Mouse (Mus musculus): ENCODE results near the gene Upp2. TPM values are rescaled to one million over a fixed set of nuclear protein-coding genes. Genes with fewer than 3 reads are reported as not detected.
A peak's percentile ranks its signal among the peaks of the same experiment; 100 is the strongest.

Upp2 gene
- polyA plus RNA-seq, 1 experiment, result 3.5 TPM

DNA sequence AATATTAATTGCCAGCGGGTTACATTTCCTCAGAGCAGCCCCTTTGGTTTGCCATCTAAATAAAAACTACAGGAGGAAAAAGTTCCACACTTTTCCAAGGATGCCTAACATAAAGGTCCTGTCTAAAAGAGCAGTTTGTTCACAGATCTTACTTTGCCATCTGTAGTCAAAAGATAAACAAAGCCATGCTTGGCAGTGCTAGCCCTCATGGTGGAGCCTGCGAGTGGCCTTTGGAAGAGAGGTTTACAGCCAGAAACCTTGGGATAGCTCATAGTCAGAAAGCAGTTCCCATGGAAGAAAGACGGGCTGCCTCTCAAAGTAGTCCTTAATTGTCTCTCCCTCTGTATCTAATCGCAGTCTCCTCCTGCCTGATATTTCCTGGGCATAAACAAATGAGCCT lies 36.6 kb upstream of the Upp2 start:
- TF ChIP-seq CTCF (IDR thresholded peaks at IDR 0.05; ENCODE audit: low read depth, low read length) (no peak), POLR2A (IDR thresholded peaks at IDR 0.05; ENCODE audit: borderline replicate concordance, low read depth, low read length) (no peak)
- Histone ChIP-seq H3K4me1 (ENCODE audit: control insufficient read depth, insufficient read depth, low read length) (peaks cover 32% of the 10 kb centered on the region), H3K27ac (ENCODE audit: insufficient read depth, low read depth, low read length) (no peak overlapping the region), H3K4me3 (ENCODE audit: insufficient read depth, low read length) (no peak overlapping the region)

GRCm38 (mm10) chr2:58532260-58532850 lies 34.7 kb upstream of the Upp2 start:
- Histone ChIP-seq H3K27ac (ENCODE audit: insufficient read depth, low read depth, low read length) (peak overlapping the region; percentile 67), H3K4me1 (ENCODE audit: control insufficient read depth, insufficient read depth, low read length) (peaks cover 36% of the 10 kb centered on the region), H3K4me3 (ENCODE audit: insufficient read depth, low read length) (no peak overlapping the region)
- TF ChIP-seq POLR2A (IDR thresholded peaks at IDR 0.05; ENCODE audit: borderline replicate concordance, low read depth, low read length), result no peak
- no peak for TF ChIP-seq CTCF (IDR thresholded peaks at IDR 0.05; ENCODE audit: low read depth, low read length)

DNA sequence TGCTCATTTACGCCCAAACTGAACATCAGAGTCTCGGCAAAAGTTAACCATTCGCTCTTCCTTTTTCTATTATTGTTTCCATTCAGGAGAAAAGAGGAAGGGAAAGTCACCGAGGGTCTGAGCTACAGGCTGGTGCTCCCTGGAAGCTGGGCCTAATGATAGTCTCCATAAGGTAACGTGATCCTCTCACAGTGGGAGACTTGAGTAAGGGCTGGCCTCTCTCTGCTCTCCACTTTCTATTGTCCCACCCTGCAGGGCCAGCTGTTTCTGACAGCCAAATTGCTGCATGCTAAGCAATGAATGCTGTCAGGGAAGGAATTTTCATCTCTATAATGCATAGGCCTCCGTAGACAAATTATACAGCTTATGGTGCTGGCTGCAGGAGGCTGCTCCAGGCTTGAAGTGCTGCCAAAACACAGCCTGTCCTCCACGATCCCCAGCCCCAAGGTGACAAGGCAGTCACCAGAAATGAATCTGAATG lies 33.5 kb upstream of the Upp2 start:
- H3K4me1 ChIP-seq (ENCODE audit: control insufficient read depth, insufficient read depth, low read length), result peaks cover 36% of the 10 kb centered on the region
- peak overlapping the region; percentile 87 for H3K27ac ChIP-seq (ENCODE audit: insufficient read depth, low read depth, low read length)
- TF ChIP-seq CTCF (IDR thresholded peaks at IDR 0.05; ENCODE audit: low read depth, low read length) (no peak), POLR2A (IDR thresholded peaks at IDR 0.05; ENCODE audit: borderline replicate concordance, low read depth, low read length) (no peak)
- peak overlapping the region; percentile 33 for H3K4me3 ChIP-seq (ENCODE audit: insufficient read depth, low read length)

DNA sequence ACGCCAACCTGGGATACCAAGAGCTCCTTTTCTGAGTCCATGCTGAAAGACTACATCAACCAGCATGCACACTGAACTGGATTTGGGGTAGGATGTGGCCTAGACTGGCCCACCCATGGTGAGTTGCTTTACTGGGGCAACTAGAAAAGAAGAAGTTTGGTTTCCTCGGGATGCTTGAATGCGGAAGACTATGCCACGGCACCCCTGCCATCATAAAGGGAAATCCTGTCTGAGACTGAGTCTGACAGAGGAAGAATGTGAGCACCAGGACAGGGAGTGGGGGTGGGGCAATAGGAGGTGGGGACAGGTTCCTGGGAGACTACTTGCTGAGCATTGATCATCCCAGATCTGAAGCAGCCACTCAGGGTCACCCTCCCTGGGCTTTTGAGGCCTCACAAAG lies 32.7 kb upstream of the Upp2 start:
- Histone ChIP-seq H3K4me1 (ENCODE audit: control insufficient read depth, insufficient read depth, low read length) (peaks cover 33% of the 10 kb centered on the region), H3K4me3 (ENCODE audit: insufficient read depth, low read length) (no peak overlapping the region), H3K27ac (ENCODE audit: insufficient read depth, low read depth, low read length) (peak overlapping the region; percentile 87)
- TF ChIP-seq POLR2A (IDR thresholded peaks at IDR 0.05; ENCODE audit: borderline replicate concordance, low read depth, low read length), result no peak
- no peak for TF ChIP-seq CTCF (IDR thresholded peaks at IDR 0.05; ENCODE audit: low read depth, low read length)

GRCm38 (mm10) chr2:58535233-58535632 lies 31.9 kb upstream of the Upp2 start:
- H3K4me3 ChIP-seq (ENCODE audit: insufficient read depth, low read length), result no peak overlapping the region
- no peak overlapping the region for H3K27ac ChIP-seq (ENCODE audit: insufficient read depth, low read depth, low read length)
- no peak for TF ChIP-seq POLR2A (IDR thresholded peaks at IDR 0.05; ENCODE audit: borderline replicate concordance, low read depth, low read length)
- TF ChIP-seq CTCF (IDR thresholded peaks at IDR 0.05; ENCODE audit: low read depth, low read length), result no peak
- H3K4me1 ChIP-seq (ENCODE audit: control insufficient read depth, insufficient read depth, low read length), result peaks cover 31% of the 10 kb centered on the region

GRCm38 (mm10) chr2:58536796-58537195 lies 30.3 kb upstream of the Upp2 start:
- no peak for TF ChIP-seq CTCF (IDR thresholded peaks at IDR 0.05; ENCODE audit: low read depth, low read length)
- no peak for TF ChIP-seq POLR2A (IDR thresholded peaks at IDR 0.05; ENCODE audit: borderline replicate concordance, low read depth, low read length)
- Histone ChIP-seq H3K4me1 (ENCODE audit: control insufficient read depth, insufficient read depth, low read length) (peaks cover 29% of the 10 kb centered on the region), H3K27ac (ENCODE audit: insufficient read depth, low read depth, low read length) (no peak overlapping the region), H3K4me3 (ENCODE audit: insufficient read depth, low read length) (no peak overlapping the region)

DNA sequence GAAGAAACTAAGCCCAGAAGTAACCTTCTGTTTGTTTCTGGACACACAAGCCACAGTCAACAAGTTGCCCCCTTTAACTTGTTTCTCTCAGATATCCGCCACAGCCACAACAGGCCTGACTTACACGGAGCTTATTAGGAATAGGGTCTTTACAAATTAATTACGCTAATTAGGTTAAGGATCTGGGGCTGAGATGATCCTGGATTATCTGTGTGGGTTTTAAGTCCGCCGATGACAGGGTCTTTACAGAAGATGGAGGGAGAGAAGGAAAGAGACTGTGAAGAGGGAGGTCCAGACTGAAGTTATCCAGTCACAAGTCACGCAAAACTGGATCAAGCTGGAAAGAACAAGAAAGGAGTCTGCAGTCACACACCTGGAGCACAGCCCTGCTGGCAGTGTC lies 28.9 kb upstream of the Upp2 start:
- TF ChIP-seq POLR2A (IDR thresholded peaks at IDR 0.05; ENCODE audit: borderline replicate concordance, low read depth, low read length) (no peak), CTCF (IDR thresholded peaks at IDR 0.05; ENCODE audit: low read depth, low read length) (no peak)

DNA sequence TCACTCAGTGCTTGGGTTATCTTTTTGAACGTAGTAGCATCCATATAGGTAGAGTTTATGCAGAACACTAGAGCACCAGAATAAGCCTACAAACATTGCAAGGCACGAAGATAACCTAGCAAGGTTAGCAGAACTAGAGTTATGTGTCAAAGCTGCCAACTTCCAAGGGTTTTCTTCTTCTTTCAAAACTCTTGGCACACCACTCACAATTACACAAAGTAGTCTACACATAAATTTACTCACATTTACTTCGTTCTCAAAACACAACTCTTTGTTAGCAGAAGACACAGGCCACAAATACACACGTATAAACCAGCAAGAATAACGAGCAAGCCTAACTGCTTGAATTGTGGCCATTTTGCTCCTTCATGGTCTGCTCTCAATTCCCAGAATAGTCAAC lies 23.8 kb upstream of the Upp2 start:
- no peak overlapping the region for H3K4me3 ChIP-seq (ENCODE audit: insufficient read depth, low read length)
- no peak for TF ChIP-seq CTCF (IDR thresholded peaks at IDR 0.05; ENCODE audit: low read depth, low read length)
- TF ChIP-seq POLR2A (IDR thresholded peaks at IDR 0.05; ENCODE audit: borderline replicate concordance, low read depth, low read length), result no peak

More for the DNA sequence above, 28.9 kb upstream of the Upp2 start:
- Histone ChIP-seq H3K4me1 (ENCODE audit: control insufficient read depth, insufficient read depth, low read length) (peaks cover 19% of the 10 kb centered on the region), H3K4me3 (ENCODE audit: insufficient read depth, low read length) (no peak overlapping the region), H3K27ac (ENCODE audit: insufficient read depth, low read depth, low read length) (no peak overlapping the region)

DNA sequence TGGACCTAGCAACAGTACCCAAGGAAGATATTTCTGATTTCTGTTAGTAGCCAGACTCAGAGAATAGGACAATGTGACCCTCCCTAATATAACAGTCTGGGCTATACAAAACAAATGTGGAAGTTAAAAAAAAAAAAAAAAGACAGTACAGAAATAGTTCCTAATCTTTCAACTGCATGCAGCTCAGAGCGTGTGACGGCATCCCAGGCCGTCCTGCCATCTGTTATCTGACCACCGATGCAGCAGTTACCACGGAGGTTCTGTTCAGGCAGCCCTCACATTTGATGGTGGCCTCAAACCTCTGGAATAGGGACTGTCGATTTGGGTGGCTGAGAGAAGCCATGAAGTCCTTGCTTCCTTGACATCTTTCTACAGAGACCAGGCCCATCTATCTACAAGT lies 22.7 kb upstream of the Upp2 start:
- TF ChIP-seq POLR2A (IDR thresholded peaks at IDR 0.05; ENCODE audit: borderline replicate concordance, low read depth, low read length) (no peak), CTCF (IDR thresholded peaks at IDR 0.05; ENCODE audit: low read depth, low read length) (no peak)
- H3K27ac ChIP-seq (ENCODE audit: insufficient read depth, low read depth, low read length), result no peak overlapping the region
- peaks cover 16% of the 10 kb centered on the region for H3K4me1 ChIP-seq (ENCODE audit: control insufficient read depth, insufficient read depth, low read length)
- H3K4me3 ChIP-seq (ENCODE audit: insufficient read depth, low read length), result no peak overlapping the region

More for the DNA sequence above, 23.8 kb upstream of the Upp2 start:
- H3K4me1 ChIP-seq (ENCODE audit: control insufficient read depth, insufficient read depth, low read length), result peaks cover 16% of the 10 kb centered on the region
- H3K27ac ChIP-seq (ENCODE audit: insufficient read depth, low read depth, low read length), result no peak overlapping the region

- no peak overlapping the region for H3K4me3 ChIP-seq (ENCODE audit: insufficient read depth, low read length)
- peaks cover 16% of the 10 kb centered on the region for H3K4me1 ChIP-seq (ENCODE audit: control insufficient read depth, insufficient read depth, low read length)
- no peak overlapping the region for H3K27ac ChIP-seq (ENCODE audit: insufficient read depth, low read depth, low read length)
- TF ChIP-seq POLR2A (IDR thresholded peaks at IDR 0.05; ENCODE audit: borderline replicate concordance, low read depth, low read length) (no peak), CTCF (IDR thresholded peaks at IDR 0.05; ENCODE audit: low read depth, low read length) (no peak)
Observed at GRCm38 (mm10) chr2:58546264-58546663, 20.8 kb upstream of the Upp2 start.

Data from bone marrow macrophage, adult 2 months (primary cell).